Mouse (Mus musculus): ENCODE measurements at regions not wholly inside any gene's neighbourhood (a gene's known extent, or its start where the extent isn't known, plus 50 kb on each side); places are given as distances from the start of the nearest gene placed in this dataset.

DNA sequence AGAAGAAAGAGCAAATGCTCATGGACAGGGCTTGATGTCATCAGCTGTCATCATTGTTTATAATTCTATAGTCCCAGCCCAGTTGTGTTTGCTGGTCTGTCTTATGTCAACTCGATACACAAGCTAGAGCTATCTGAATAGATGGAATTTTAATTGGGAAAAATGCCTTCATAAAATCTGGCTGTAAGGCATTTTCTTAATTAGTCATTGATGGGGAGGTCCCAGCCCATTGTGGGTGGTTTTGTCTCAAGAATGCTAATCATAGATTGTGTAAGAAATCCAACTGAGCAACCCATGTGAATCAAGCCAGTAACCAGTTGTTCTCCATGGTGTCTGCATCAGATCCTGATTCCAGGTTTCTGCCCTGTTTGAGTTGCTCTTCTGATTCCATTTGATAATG is 400.1 kb downstream of the Gm11232 start:
- Histone ChIP-seq H3K9ac (replicated peaks; ENCODE audit: low read depth) (no peak overlapping the region), H3K36me3 (ENCODE audit: insufficient read depth, low read length) (no peaks in the 10 kb centered on the region), H3K4me3 (ENCODE audit: low read depth, low read length) (no peak overlapping the region), H3K27ac (ENCODE audit: low read length) (no peak overlapping the region), H3K4me1 (ENCODE audit: insufficient read depth, low read depth, low read length) (no peaks in the 10 kb centered on the region), H3K4me2 (replicated peaks; ENCODE audit: low read depth, low read length) (no peak overlapping the region), H3K9me3 (ENCODE audit: low read length) (no peaks in the 10 kb centered on the region), H3K27me3 (replicated peaks; ENCODE audit: insufficient read depth, low read length) (no peaks in the 10 kb centered on the region)
- DNase-seq (ENCODE audit: low spot score) (no peak), ATAC-seq (no peak)
- 45% methylated on average over 1 of the region's 1 CpGs for WGBS
- TF ChIP-seq CTCF (IDR thresholded peaks at IDR 0.05) (no peak), EP300 (IDR thresholded peaks at IDR 0.05) (no peak)

- Histone ChIP-seq H3K9me3 (ENCODE audit: low read length) (no peaks in the 10 kb centered on the region), H3K27me3 (replicated peaks; ENCODE audit: insufficient read depth, low read length) (no peaks in the 10 kb centered on the region), H3K36me3 (ENCODE audit: insufficient read depth, low read length) (no peaks in the 10 kb centered on the region), H3K9ac (replicated peaks; ENCODE audit: low read depth) (no peak overlapping the region), H3K4me3 (ENCODE audit: low read depth, low read length) (no peak overlapping the region), H3K4me2 (replicated peaks; ENCODE audit: low read depth, low read length) (no peak overlapping the region), H3K27ac (ENCODE audit: low read length) (no peak overlapping the region), H3K4me1 (ENCODE audit: insufficient read depth, low read depth, low read length) (no peaks in the 10 kb centered on the region)
- 92% methylated on average over 1 of the region's 1 CpGs for WGBS
- DNase-seq (ENCODE audit: low spot score) (no peak), ATAC-seq (no peak)
- TF ChIP-seq EP300 (IDR thresholded peaks at IDR 0.05) (no peak), CTCF (IDR thresholded peaks at IDR 0.05) (no peak)
Observed at GRCm38 (mm10) chr4:71356714-71357113, 401.1 kb downstream of the Gm11232 start.

DNA sequence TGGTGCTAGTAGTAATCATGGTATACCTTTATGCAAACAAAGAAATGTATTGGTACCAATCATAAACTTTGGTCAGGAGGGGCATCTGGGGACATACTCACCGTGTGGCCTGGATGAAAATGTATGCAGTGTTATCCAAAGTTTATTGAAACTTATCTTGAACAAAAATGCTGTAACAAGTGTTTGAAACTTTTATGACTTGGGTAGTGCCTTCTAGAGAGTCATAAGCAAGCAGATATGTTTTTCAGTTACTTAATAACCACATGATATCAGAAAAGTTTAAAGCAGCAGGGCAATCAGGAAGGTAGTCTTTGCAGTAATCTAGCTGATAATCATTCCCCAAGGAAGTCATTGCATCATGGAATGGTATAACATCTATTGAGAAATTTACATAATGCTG is 401.5 kb downstream of the Gm11232 start:
- H3K9ac ChIP-seq (replicated peaks; ENCODE audit: low read depth) = no peak overlapping the region
- WGBS = 66% methylated on average over 1 of the region's 1 CpGs
- H3K4me2 ChIP-seq (replicated peaks; ENCODE audit: low read depth, low read length) = no peak overlapping the region
- ATAC-seq (no peak), DNase-seq (ENCODE audit: low spot score) (no peak)
- H3K36me3 ChIP-seq (ENCODE audit: insufficient read depth, low read length) = no peaks in the 10 kb centered on the region
- H3K9me3 ChIP-seq (ENCODE audit: low read length) = no peaks in the 10 kb centered on the region
- no peak overlapping the region for H3K27ac ChIP-seq (ENCODE audit: low read length)
- H3K27me3 ChIP-seq (replicated peaks; ENCODE audit: insufficient read depth, low read length) = no peaks in the 10 kb centered on the region
- H3K4me3 ChIP-seq (ENCODE audit: low read depth, low read length) = no peak overlapping the region
- H3K4me1 ChIP-seq (ENCODE audit: insufficient read depth, low read depth, low read length) = no peaks in the 10 kb centered on the region
- TF ChIP-seq CTCF (IDR thresholded peaks at IDR 0.05) (no peak), EP300 (IDR thresholded peaks at IDR 0.05) (no peak)

DNA sequence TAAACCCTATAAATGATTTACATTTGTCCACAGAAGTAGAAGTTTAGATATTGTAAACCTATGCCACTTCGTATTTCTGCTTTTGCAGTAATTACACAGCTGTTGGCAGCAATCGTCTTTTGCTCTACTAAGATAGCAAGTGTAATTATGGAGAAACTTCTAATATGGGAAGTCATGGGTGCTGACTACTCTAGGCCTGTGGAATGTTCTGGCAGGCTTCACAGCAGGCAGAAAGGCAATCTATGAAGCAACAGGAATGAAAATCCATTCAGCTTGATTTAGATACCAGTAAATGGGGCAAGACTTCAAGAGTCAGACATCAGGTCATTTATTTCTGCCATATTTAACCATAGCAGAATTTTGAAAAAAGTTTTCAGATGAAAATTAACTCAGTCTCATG is 405.9 kb downstream of the Gm11232 start:
- WGBS = 60% methylated on average over 2 of the region's 2 CpGs

GRCm38 (mm10) chr4:71343068-71343467 is 414.7 kb downstream of the Gm11232 start:
- Histone ChIP-seq H3K4me1 (ENCODE audit: insufficient read depth, low read depth, low read length) (no peaks in the 10 kb centered on the region), H3K36me3 (ENCODE audit: insufficient read depth, low read length) (no peaks in the 10 kb centered on the region), H3K4me2 (replicated peaks; ENCODE audit: low read depth, low read length) (no peak overlapping the region), H3K27me3 (replicated peaks; ENCODE audit: insufficient read depth, low read length) (no peaks in the 10 kb centered on the region), H3K4me3 (ENCODE audit: low read depth, low read length) (no peak overlapping the region), H3K27ac (ENCODE audit: low read length) (no peak overlapping the region), H3K9me3 (ENCODE audit: low read length) (no peaks in the 10 kb centered on the region), H3K9ac (replicated peaks; ENCODE audit: low read depth) (no peak overlapping the region)
- TF ChIP-seq CTCF (IDR thresholded peaks at IDR 0.05) (no peak), EP300 (IDR thresholded peaks at IDR 0.05) (no peak)
- ATAC-seq (no peak), DNase-seq (ENCODE audit: low spot score) (no peak)
- 90% methylated on average over 3 of the region's 3 CpGs for WGBS

More for the DNA sequence above, 405.9 kb downstream of the Gm11232 start:
- H3K4me3 ChIP-seq (ENCODE audit: low read depth, low read length) = no peak overlapping the region
- no peak overlapping the region for H3K9ac ChIP-seq (replicated peaks; ENCODE audit: low read depth)
- DNase-seq (ENCODE audit: low spot score) (peak; percentile 19), ATAC-seq (no peak)
- no peaks in the 10 kb centered on the region for H3K27me3 ChIP-seq (replicated peaks; ENCODE audit: insufficient read depth, low read length)
- H3K36me3 ChIP-seq (ENCODE audit: insufficient read depth, low read length) = no peaks in the 10 kb centered on the region
- TF ChIP-seq EP300 (IDR thresholded peaks at IDR 0.05) (no peak), CTCF (IDR thresholded peaks at IDR 0.05) (no peak)
- no peak overlapping the region for H3K4me2 ChIP-seq (replicated peaks; ENCODE audit: low read depth, low read length)
- no peaks in the 10 kb centered on the region for H3K4me1 ChIP-seq (ENCODE audit: insufficient read depth, low read depth, low read length)
- H3K27ac ChIP-seq (ENCODE audit: low read length) = no peak overlapping the region
- H3K9me3 ChIP-seq (ENCODE audit: low read length) = no peaks in the 10 kb centered on the region

- H3K9me3 ChIP-seq (ENCODE audit: low read length) = no peaks in the 10 kb centered on the region
- H3K4me2 ChIP-seq (replicated peaks; ENCODE audit: low read depth, low read length) = no peak overlapping the region
- 45% methylated on average over 1 of the region's 1 CpGs for WGBS
- ATAC-seq (no peak), DNase-seq (ENCODE audit: low spot score) (no peak)
- TF ChIP-seq CTCF (IDR thresholded peaks at IDR 0.05) (no peak), EP300 (IDR thresholded peaks at IDR 0.05) (no peak)
- no peak overlapping the region for H3K4me3 ChIP-seq (ENCODE audit: low read depth, low read length)
- no peaks in the 10 kb centered on the region for H3K4me1 ChIP-seq (ENCODE audit: insufficient read depth, low read depth, low read length)
- H3K36me3 ChIP-seq (ENCODE audit: insufficient read depth, low read length) = no peaks in the 10 kb centered on the region
- H3K9ac ChIP-seq (replicated peaks; ENCODE audit: low read depth) = no peak overlapping the region
- H3K27ac ChIP-seq (ENCODE audit: low read length) = no peak overlapping the region
- no peaks in the 10 kb centered on the region for H3K27me3 ChIP-seq (replicated peaks; ENCODE audit: insufficient read depth, low read length)
Observed at GRCm38 (mm10) chr4:71338582-71338981, 419.2 kb downstream of the Gm11232 start.

DNA sequence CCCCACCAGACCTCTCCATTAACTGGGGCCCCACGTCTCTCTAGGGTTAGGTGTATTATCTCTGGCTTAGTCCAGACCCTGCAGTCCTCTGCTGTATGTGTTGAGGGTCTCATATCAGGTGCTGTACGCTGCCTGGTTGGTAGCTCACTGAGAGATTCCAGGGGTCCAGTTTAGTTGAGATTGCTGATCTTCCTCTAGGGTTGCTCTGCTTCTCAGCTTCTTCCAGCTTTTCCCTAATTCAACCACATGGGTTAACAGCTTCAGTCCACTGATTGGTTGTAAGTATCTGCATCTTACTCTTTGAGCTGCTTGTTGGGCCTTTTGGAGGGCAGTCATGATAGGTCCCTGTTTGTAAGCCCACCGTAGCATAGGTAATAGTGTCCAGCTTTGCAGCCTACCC is 425.1 kb downstream of the Gm11232 start:
- Histone ChIP-seq H3K36me3 (ENCODE audit: insufficient read depth, low read length) (no peaks in the 10 kb centered on the region), H3K9ac (replicated peaks; ENCODE audit: low read depth) (no peak overlapping the region), H3K27ac (ENCODE audit: low read length) (no peak overlapping the region), H3K9me3 (ENCODE audit: low read length) (no peaks in the 10 kb centered on the region), H3K27me3 (replicated peaks; ENCODE audit: insufficient read depth, low read length) (no peaks in the 10 kb centered on the region), H3K4me1 (ENCODE audit: insufficient read depth, low read depth, low read length) (no peaks in the 10 kb centered on the region), H3K4me2 (replicated peaks; ENCODE audit: low read depth, low read length) (no peak overlapping the region), H3K4me3 (ENCODE audit: low read depth, low read length) (no peak overlapping the region)
- DNase-seq (ENCODE audit: low spot score) (no peak), ATAC-seq (no peak)
- 76% methylated on average over 3 of the region's 3 CpGs for WGBS
- TF ChIP-seq EP300 (IDR thresholded peaks at IDR 0.05) = no peak
- TF ChIP-seq CTCF (IDR thresholded peaks at IDR 0.05) = no peak
